Mouse (Mus musculus) intestine, embryonic 14.5 days (tissue): ENCODE measurements around the gene Eipr1. TPM values are rescaled to one million over a fixed set of nuclear protein-coding genes. Genes with fewer than 3 reads are reported as not detected.
"Not testable (repeated sequence)": the region's sequence is repeated elsewhere in the genome, so short reads cannot be mapped to it uniquely, and the experiment has no call there.

Source experiments
- ATAC-seq: fragments of 200-750 bp; cut with Nextera tagmentation; replicated peaks from 2 replicates; pipeline ENCODE4 v1.8.0; 2017; ENCODE audit warnings: low read depth, moderate number of reproducible peaks, moderate TSS enrichment, moderate library complexity; ENCODE audit not compliant: low FRiP score, low TSS enrichment
- DNase-seq: peaks from one replicate; pipeline ENCODE4 v3.0.0-alpha.2; 2018; ENCODE audit warnings: low spot score
- H3K27ac ChIP-seq: fragments of 300-500 bp; sonication (generic); 2 replicates; pipeline ENCODE4 v1.5.1; 2014; ENCODE audit warnings: low read depth, mild to moderate bottlenecking, control low read depth
- H3K27me3 ChIP-seq: fragments of 300-500 bp; sonication (generic); replicated peaks from 2 replicates; pipeline ENCODE4 v1.6.1; 2014; ENCODE audit warnings: low read length, control low read depth; ENCODE audit not compliant: control insufficient read depth, insufficient read depth
- H3K36me3 ChIP-seq: fragments of 300-500 bp; sonication (generic); 2 replicates; pipeline ENCODE4 v1.6.1; 2014; ENCODE audit warnings: low read length, control low read depth; ENCODE audit not compliant: control insufficient read depth, insufficient read depth
- H3K4me1 ChIP-seq: fragments of 300-500 bp; sonication (generic); replicated peaks from 2 replicates; pipeline ENCODE4 v1.6.1; 2014; ENCODE audit warnings: low read length, control low read depth, mixed read lengths; ENCODE audit not compliant: control insufficient read depth, insufficient read depth
- H3K4me2 ChIP-seq: fragments of 300-500 bp; sonication (generic); 2 replicates; pipeline ENCODE4 v1.6.1; 2014; ENCODE audit warnings: low read length
- H3K4me3 ChIP-seq: fragments of 300-500 bp; sonication (generic); 2 replicates; pipeline ENCODE4 v1.5.1; 2014; ENCODE audit warnings: low read depth, low read length, control low read depth, mixed read lengths
- H3K9ac ChIP-seq: fragments of 300-500 bp; sonication (generic); 2 replicates; pipeline ENCODE4 v1.6.1; 2014; ENCODE audit warnings: mild to moderate bottlenecking, low read length
- H3K9me3 ChIP-seq: fragments of 300-500 bp; sonication (generic); 2 replicates; pipeline ENCODE4 v1.6.1; 2016; ENCODE audit warnings: low read length, control low read depth; ENCODE audit not compliant: control insufficient read depth
- WGBS: fragments of 180-500 bp; shearing (Covaris S2); extraction: QIAGEN DNeasy Blood & Tissue Kit; methylation state at CpG from one replicate; pipeline ENCODE4 v1.1.7; 2014; 5-methylcytosine and 5-hydroxymethylcytosine counted together
- polyA plus RNA-seq: library from polyadenylated mRNA; unstranded; fragments of >200 nt; fragmentation: Nextera tagmentation; extraction: Ambion mirVana; gene quantifications from 2 replicates; pipeline ENCODE4 v1.2.1, GENCODE M21; 2014

The Eipr1 gene
- polyA plus RNA-seq, 1 experiment from 2014 or later: 31.0 TPM

DNA sequence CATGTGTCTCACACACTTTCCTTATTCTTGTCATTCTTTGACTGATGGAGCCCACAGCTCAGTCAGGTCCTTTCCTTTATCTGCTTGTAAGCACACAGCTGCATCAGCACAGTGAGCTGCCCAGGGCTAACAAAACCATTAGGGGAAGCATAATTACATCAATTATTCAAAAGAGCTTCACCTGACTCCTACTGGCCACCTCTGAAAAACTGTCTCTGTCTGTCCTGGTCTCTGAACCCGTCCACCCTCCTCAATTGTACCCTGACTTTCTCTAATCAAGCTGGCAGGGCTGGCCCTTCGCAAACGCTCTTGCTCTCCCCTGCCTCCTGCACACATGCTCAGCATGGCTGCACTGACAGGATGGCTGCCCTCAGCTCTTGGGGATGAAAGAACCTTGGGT, 27.2 kb upstream of the Eipr1 start:
- ATAC-seq (no peak), DNase-seq (no peak)
- 90% methylated on average over 3 of the region's 3 CpGs for WGBS
- Histone ChIP-seq H3K27ac (no peak overlapping the region), H3K36me3 (peaks cover 54% of the 10 kb centered on the region), H3K4me3 (no peak overlapping the region), H3K9me3 (no peaks in the 10 kb centered on the region), H3K4me1 (no peaks in the 10 kb centered on the region), H3K9ac (no peak overlapping the region), H3K4me2 (no peak overlapping the region), H3K27me3 (no peaks in the 10 kb centered on the region)

- Histone ChIP-seq H3K9me3 (no peaks in the 10 kb centered on the region), H3K27me3 (no peaks in the 10 kb centered on the region), H3K27ac (no peak overlapping the region), H3K36me3 (peaks cover 48% of the 10 kb centered on the region), H3K4me2 (no peak overlapping the region), H3K4me3 (no peak overlapping the region), H3K4me1 (no peaks in the 10 kb centered on the region), H3K9ac (no peak overlapping the region)
- 93% methylated on average over 4 of the region's 4 CpGs for WGBS
- no peak for ATAC-seq
- DNase-seq: no peak
Observed at GRCm38 (mm10) chr12:28726204-28726603, 25.4 kb upstream of the Eipr1 start.

DNA sequence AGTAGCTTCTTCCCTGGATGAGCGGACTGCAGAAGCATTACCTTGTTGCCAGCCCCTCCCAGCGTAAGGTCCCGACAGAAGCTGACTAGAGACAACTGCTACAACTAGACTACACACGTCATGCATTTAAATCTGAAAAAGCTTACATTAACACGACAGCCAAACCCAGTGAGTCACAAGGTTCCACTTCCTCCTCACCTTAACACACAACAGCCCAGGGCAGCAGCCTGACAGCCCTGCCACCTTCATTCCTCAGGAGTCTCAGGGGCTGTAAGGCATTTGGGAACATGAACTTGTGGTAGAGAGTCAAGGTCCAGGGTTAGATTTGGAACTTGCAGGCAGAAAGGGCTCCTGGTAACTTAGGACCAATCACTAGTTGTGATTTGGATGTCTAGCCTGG, 24.5 kb upstream of the Eipr1 start:
- H3K4me3 ChIP-seq: no peak overlapping the region
- WGBS: 80% methylated on average over 5 of the region's 5 CpGs

GRCm38 (mm10) chr12:28732631-28733030, 19.0 kb upstream of the Eipr1 start:
- H3K36me3 ChIP-seq: peaks cover 68% of the 10 kb centered on the region
- WGBS: 93% methylated on average over 8 of the region's 8 CpGs
- H3K4me1 ChIP-seq: no peaks in the 10 kb centered on the region

More for the DNA sequence above, 24.5 kb upstream of the Eipr1 start:
- peaks cover 46% of the 10 kb centered on the region for H3K36me3 ChIP-seq
- DNase-seq (no peak), ATAC-seq (no peak)
- H3K9ac ChIP-seq: no peak overlapping the region
- no peak overlapping the region for H3K27ac ChIP-seq
- H3K27me3 ChIP-seq: no peaks in the 10 kb centered on the region
- no peak overlapping the region for H3K4me2 ChIP-seq
- H3K4me1 ChIP-seq: no peaks in the 10 kb centered on the region
- H3K9me3 ChIP-seq: no peaks in the 10 kb centered on the region

GRCm38 (mm10) chr12:28733520-28734245, 17.9 kb upstream of the Eipr1 start:
- WGBS: 93% methylated on average over 6 of the region's 6 CpGs
- H3K27ac ChIP-seq, DNase-seq, ATAC-seq, H3K4me3 ChIP-seq, H3K9ac ChIP-seq, H3K4me1 ChIP-seq, H3K9me3 ChIP-seq, H3K27me3 ChIP-seq, H3K4me2 ChIP-seq: not testable (repeated sequence)
- H3K36me3 ChIP-seq: peaks cover 65% of the 10 kb centered on the region

More at GRCm38 (mm10) chr12:28732631-28733030, 19.0 kb upstream of the Eipr1 start:
- no peaks in the 10 kb centered on the region for H3K27me3 ChIP-seq
- no peak for DNase-seq
- H3K4me2 ChIP-seq: no peak overlapping the region
- no peak overlapping the region for H3K9ac ChIP-seq
- no peak for ATAC-seq
- 0 out of 2 replicates have a peak, but pooled peaks cover 3% of the 10 kb centered on the region for H3K9me3 ChIP-seq
- H3K4me3 ChIP-seq: no peak overlapping the region
- no peak overlapping the region for H3K27ac ChIP-seq

- ATAC-seq (no peak), DNase-seq (no peak)
- Histone ChIP-seq H3K9ac (no peak overlapping the region), H3K4me1 (no peaks in the 10 kb centered on the region), H3K9me3 (0 out of 2 replicates have a peak, but pooled peaks cover 3% of the 10 kb centered on the region), H3K4me2 (no peak overlapping the region), H3K27me3 (no peaks in the 10 kb centered on the region), H3K4me3 (no peak overlapping the region), H3K27ac (no peak overlapping the region), H3K36me3 (peaks cover 63% of the 10 kb centered on the region)
- 96% methylated on average over 1 of the region's 1 CpGs for WGBS
Observed at GRCm38 (mm10) chr12:28734271-28734670, 17.3 kb upstream of the Eipr1 start.

GRCm38 (mm10) chr12:28735293-28735692, 16.3 kb upstream of the Eipr1 start:
- 89% methylated on average over 3 of the region's 3 CpGs for WGBS
- H3K9ac ChIP-seq: no peak overlapping the region
- H3K4me1 ChIP-seq: no peaks in the 10 kb centered on the region
- no peak overlapping the region for H3K4me3 ChIP-seq
- H3K4me2 ChIP-seq: no peak overlapping the region
- ATAC-seq: no peak
- H3K27ac ChIP-seq: no peak overlapping the region
- no peaks in the 10 kb centered on the region for H3K27me3 ChIP-seq
- H3K9me3 ChIP-seq: 0 out of 2 replicates have a peak, but pooled peaks cover 3% of the 10 kb centered on the region
- peaks cover 57% of the 10 kb centered on the region for H3K36me3 ChIP-seq
- no peak for DNase-seq

DNA sequence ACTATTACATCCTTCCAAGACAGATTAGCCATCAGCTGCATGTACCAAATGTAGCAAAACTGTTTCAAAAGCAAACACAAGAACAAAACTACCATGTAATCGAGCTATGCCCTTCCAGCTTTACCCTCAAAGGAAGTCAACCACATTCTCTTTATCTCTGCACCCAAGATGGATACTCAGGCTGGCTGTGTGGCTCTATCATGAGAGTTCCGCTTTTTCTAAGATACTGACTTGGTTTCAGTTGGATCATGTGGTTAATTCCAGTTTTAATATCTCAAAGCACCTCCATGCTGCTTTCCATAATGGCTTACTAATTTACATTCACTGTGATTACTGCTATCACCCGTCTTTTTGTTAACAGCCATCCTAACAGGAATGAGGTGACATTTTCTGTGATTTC, 8.3 kb upstream of the Eipr1 start:
- WGBS: 91% methylated on average over 3 of the region's 3 CpGs
- no peak for ATAC-seq
- Histone ChIP-seq H3K27ac (no peak overlapping the region), H3K36me3 (peaks cover 56% of the 10 kb centered on the region), H3K4me1 (no peaks in the 10 kb centered on the region), H3K4me2 (no peak overlapping the region), H3K9ac (no peak overlapping the region), H3K9me3 (no peaks in the 10 kb centered on the region), H3K4me3 (no peak overlapping the region), H3K27me3 (no peaks in the 10 kb centered on the region)
- DNase-seq: no peak
